Mouse (Mus musculus) heart, embryonic 10.5 days (tissue): ENCODE data around the gene Rdh16f2. TPM values are rescaled to one million over a fixed set of nuclear protein-coding genes. Genes with fewer than 3 reads are reported as not detected.
A peak's percentile ranks its signal among the peaks of the same experiment; 100 is the strongest.
"Not testable (repeated sequence)": the region's sequence is repeated elsewhere in the genome, so short reads cannot be mapped to it uniquely, and the experiment has no call there.

Source experiments
- DNase-seq: peaks from one replicate; pipeline ENCODE4 v3.0.0-alpha.2; 2017; ENCODE audit warnings: low spot score
- H3K27ac ChIP-seq: fragments of 300-500 bp; sonication (generic); 2 replicates; pipeline ENCODE4 v1.5.1; 2016; ENCODE audit warnings: mild to moderate bottlenecking
- H3K27me3 ChIP-seq: fragments of 300-500 bp; sonication (generic); 2 replicates; pipeline ENCODE4 v1.6.1; 2016; ENCODE audit warnings: mild to moderate bottlenecking; ENCODE audit not compliant: poor library complexity, insufficient read depth, severe bottlenecking
- H3K36me3 ChIP-seq: fragments of 300-500 bp; sonication (generic); 2 replicates; pipeline ENCODE4 v1.6.1; 2016; ENCODE audit warnings: mild to moderate bottlenecking, moderate library complexity
- H3K4me1 ChIP-seq: fragments of 300-500 bp; sonication (generic); 2 replicates; pipeline ENCODE4 v1.6.1; 2016; ENCODE audit warnings: mild to moderate bottlenecking
- H3K4me3 ChIP-seq: fragments of 300-500 bp; sonication (generic); 2 replicates; pipeline ENCODE4 v1.5.1; 2016; ENCODE audit warnings: mild to moderate bottlenecking, moderate library complexity
- H3K9me3 ChIP-seq: fragments of 300-500 bp; sonication (generic); 2 replicates; pipeline ENCODE4 v1.6.1; 2016; ENCODE audit warnings: mild to moderate bottlenecking, moderate library complexity
- WGBS: fragments of 180-500 bp; shearing (Covaris S2); methylation state at CpG from one replicate; pipeline ENCODE4 v1.1.7; 2016; 5-methylcytosine and 5-hydroxymethylcytosine counted together
- polyA plus RNA-seq: library from polyadenylated mRNA; unstranded; fragments of >200 nt; fragmentation: Nextera tagmentation; extraction: Ambion mirVana; gene quantifications from 2 replicates; pipeline ENCODE4 v1.2.1, GENCODE M21; 2016

Gene Rdh16f2
- polyA plus RNA-seq, 1 experiment from 2014 or later, result not detected

DNA sequence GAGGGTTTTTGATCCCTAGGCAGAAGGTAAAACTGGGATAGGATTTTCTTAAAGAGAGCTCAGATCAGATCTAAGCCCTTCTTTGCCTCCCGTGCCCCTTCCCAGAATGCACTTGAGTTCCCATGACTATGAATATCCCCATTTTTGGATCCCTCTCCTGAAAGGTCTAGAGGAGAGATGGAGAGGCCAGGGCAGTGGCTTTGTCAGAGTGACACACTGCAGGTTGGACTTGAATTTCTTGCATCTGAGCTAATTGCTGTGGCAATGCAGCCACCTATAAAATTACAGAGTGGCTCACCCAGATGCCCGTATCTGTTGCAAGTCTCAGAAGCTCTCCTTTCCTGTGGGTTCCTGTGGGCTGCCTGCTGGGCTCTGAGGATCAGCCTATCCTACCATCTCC is 31.9 kb downstream of the Rdh16f2 start, which contains the start of gene Sdr9c7:
Gene Sdr9c7, plus strand, starts transcription at position 301 of the 400 bp plus-strand sequence.
- WGBS, result 75% methylated on average over 2 of the region's 2 CpGs
- H3K27ac ChIP-seq, result no peak within 1 kb of the TSS
- no peaks in the 10 kb centered on the region for H3K36me3 ChIP-seq
- H3K4me1 ChIP-seq, result peaks cover 5% of the 10 kb centered on the region; the same call in 1 of the 2 replicates
- H3K27me3 ChIP-seq, result no peaks in the 10 kb centered on the region
- H3K4me3 ChIP-seq, result no peak within 1 kb of the TSS
- H3K9me3 ChIP-seq, result no peaks in the 10 kb centered on the region
- no peak for DNase-seq

DNA sequence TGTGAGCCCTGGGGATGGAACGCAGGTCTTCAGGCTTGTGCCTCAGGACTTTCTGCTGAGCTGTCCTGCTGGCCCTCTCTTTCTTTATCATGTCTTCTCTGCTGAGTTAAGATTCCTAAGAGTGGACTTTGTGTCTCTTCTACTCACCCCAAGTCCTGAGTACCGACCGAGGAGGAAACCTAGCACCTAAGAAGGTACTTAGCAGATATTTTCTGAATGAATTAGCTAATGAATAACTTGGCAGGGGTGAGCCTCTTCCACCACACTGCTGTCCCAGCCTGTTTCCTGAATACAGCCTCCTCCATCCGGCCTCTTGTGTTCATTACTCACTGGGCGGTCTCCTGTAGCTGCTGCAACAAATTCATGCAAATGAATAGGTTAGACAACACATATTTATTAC is 33.5 kb downstream of the Rdh16f2 start:
- Histone ChIP-seq H3K27me3 (no peaks in the 10 kb centered on the region), H3K36me3 (no peaks in the 10 kb centered on the region)
- 66% methylated on average over 5 of the region's 5 CpGs for WGBS

DNA sequence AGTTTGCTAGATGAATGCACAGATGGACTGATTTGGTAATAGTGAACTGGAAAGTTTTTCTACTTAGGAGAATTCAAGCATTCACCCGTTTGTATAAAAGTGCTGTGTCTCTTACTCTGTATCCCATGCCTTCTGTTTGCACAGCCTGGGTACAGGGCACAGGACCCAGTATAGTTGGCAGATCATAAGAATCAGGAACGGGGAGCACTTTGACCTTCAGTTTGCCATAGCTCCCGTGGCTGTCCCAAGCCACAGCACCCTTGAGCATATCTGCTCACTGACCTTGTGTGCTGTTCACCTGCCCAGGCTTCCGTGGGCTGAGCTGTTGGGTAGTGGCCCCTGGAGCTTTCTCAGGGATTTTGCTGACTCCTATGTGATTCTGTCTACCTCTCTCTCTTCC is 35.5 kb downstream of the Rdh16f2 start:
- H3K36me3 ChIP-seq, result no peaks in the 10 kb centered on the region
- H3K9me3 ChIP-seq, result no peaks in the 10 kb centered on the region
- DNase-seq, result no peak
- no peak overlapping the region for H3K4me3 ChIP-seq
- 74% methylated on average over 4 of the region's 4 CpGs for WGBS
- H3K27ac ChIP-seq, result no peak overlapping the region
- H3K27me3 ChIP-seq, result no peaks in the 10 kb centered on the region
- H3K4me1 ChIP-seq, result peaks cover 6% of the 10 kb centered on the region; the same call in 1 of the 2 replicates

More for the DNA sequence above, 33.5 kb downstream of the Rdh16f2 start:
- H3K9me3 ChIP-seq, result no peaks in the 10 kb centered on the region
- no peak for DNase-seq
- no peak overlapping the region for H3K27ac ChIP-seq
- peaks cover 1% of the 10 kb centered on the region; the same call in 1 of the 2 replicates for H3K4me1 ChIP-seq
- H3K4me3 ChIP-seq, result no peak overlapping the region

DNA sequence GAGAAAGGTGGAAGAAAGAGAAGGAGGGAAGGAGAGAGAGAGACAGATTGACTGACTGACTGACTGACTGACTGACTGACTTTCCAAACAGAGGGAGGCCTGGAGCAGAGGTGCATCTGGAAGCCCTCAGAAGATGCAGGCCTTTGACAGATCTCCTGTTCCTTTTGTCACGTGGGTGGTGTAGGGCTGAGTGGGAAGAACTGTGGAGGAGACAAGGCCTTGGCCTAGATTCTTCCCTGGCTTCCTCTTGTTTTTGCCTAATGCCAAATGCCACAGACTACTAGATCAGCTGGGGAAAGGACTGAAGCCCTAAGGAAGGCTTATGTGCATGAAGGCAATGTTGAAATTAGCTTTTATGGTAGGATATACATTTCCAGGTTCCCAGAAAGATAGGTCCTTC is 36.8 kb downstream of the Rdh16f2 start:
- peaks cover 6% of the 10 kb centered on the region; the same call in 1 of the 2 replicates for H3K4me1 ChIP-seq
- no peak overlapping the region for H3K4me3 ChIP-seq
- H3K27ac ChIP-seq, result no peak overlapping the region
- no peaks in the 10 kb centered on the region for H3K9me3 ChIP-seq
- H3K27me3 ChIP-seq, result no peaks in the 10 kb centered on the region
- no peak for DNase-seq
- no peaks in the 10 kb centered on the region for H3K36me3 ChIP-seq
- WGBS, result 38% methylated on average over 1 of the region's 1 CpGs

DNA sequence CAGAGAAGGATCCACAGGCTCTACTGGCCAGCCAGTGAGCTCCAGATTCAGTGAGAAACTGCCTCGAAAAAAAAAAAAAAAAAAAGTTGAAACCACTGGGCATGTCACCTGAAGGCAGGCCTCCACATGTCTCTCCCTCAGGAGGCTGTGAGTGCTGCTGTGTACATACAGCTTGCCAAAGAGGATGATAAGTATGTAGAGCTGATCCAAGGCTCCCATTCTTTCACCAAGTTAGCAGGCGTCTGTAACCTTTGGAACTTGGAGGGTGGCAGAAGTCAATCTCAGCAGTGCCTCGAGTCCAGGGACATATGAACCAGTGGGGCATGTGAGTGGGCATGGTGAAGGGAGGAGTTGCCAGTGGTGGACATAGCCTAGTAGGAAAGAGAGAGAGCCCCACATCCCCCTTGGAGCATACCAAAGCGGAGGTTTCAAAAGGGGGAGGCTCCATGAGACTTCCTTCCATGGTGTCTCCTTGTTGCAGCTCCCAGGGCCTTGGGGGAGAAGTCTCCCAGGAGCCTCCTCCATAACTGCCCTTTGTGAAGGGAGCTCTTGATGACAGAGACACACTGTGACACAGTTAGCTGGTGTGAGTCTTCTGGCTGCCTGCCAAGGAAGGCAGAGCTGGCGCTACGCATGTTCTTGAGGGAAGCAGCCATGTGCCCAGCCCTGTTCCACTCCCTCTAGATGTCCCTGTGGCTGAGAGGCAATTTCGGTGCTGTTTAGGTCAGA is 38.6 kb downstream of the Rdh16f2 start:
- Histone ChIP-seq H3K27ac (no peak overlapping the region), H3K4me1 (peaks cover 6% of the 10 kb centered on the region; the same call in 1 of the 2 replicates), H3K27me3 (no peaks in the 10 kb centered on the region), H3K9me3 (no peaks in the 10 kb centered on the region), H3K4me3 (no peak overlapping the region), H3K36me3 (no peaks in the 10 kb centered on the region)
- WGBS, result 68% methylated on average over 7 of the region's 7 CpGs
- no peak for DNase-seq

DNA sequence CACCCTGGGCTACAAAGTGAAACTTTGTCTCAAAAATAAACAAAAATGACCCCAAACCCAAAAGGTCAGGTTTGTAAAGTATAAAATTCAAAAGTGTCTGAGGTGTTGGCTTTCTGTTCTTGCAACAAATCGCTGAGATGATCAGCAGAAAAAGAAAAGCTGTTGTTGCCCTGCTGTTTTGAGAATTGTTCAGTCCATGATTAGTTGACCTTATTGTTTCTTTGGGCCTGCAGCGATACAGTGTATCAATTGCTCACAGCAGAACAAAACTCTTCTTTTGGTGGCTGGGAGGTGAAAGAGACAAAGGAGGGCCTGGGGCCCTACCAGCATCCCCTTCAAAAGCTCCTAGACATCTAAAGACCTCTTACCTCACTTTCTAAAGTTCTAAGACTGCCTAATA is 39.9 kb downstream of the Rdh16f2 start:
- 81% methylated on average over 2 of the region's 2 CpGs for WGBS
- DNase-seq, result no peak
- Histone ChIP-seq H3K9me3 (no peaks in the 10 kb centered on the region), H3K27me3 (no peaks in the 10 kb centered on the region), H3K4me1 (peaks cover 6% of the 10 kb centered on the region; the same call in 1 of the 2 replicates), H3K27ac (no peak overlapping the region), H3K36me3 (no peaks in the 10 kb centered on the region), H3K4me3 (no peak overlapping the region)

DNA sequence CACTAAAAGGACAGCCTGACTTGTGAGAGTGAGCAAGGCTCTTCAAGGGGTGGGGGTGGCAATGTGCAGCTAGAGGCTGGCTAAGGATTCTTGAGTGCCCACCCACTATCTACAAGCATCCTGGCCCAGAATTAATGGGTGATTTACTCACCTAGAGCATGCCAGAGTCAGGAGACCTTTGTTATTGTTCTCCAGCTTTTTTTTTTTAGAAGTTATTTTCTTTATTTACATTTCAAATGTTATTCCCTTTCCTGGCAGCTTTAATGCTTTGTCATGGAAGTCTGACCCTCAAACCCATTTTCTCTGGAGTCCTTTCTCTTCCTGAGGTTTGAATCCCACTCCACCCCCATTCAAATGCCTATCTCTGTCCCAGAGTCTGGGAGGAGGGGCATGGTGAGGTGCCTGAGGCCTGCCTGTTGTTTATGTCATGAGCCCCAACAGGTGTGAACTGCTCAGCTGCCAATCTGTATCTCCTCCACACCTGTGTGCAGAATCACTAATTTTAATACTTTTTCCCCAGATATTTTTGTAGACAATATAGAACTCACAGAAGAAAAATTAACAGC is 41.2 kb downstream of the Rdh16f2 start:
- Histone ChIP-seq H3K27ac (no peak overlapping the region), H3K4me1 (peaks cover 6% of the 10 kb centered on the region; the same call in 1 of the 2 replicates), H3K36me3 (no peaks in the 10 kb centered on the region), H3K27me3 (no peaks in the 10 kb centered on the region), H3K9me3 (no peaks in the 10 kb centered on the region), H3K4me3 (no peak overlapping the region)
- DNase-seq, result no peak

DNA sequence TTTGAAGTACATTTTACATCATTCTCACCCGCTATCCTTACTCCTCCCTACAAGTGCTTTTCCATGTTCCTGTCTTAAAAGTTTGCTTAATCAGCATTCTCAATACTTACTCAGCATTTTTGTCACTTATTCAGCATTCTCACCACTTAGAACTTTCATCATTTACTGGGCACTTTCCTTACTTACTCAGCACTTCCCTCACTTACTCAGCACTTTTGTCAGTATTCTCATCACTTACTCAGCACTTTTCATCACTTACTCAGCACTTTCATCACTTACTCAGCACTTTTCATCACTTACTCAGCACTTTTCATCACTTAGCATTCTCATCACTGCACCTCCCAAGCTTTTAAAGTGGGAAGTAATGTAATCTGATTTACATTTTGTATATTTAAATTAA is 49.3 kb downstream of the Rdh16f2 start:
- Histone ChIP-seq H3K4me1 (no peaks in the 10 kb centered on the region), H3K27me3 (no peaks in the 10 kb centered on the region), H3K27ac (no peak overlapping the region), H3K4me3 (no peak overlapping the region), H3K36me3 (no peaks in the 10 kb centered on the region), H3K9me3 (no peaks in the 10 kb centered on the region)
- DNase-seq, result no peak
- WGBS, result 75% methylated on average over 1 of the region's 1 CpGs

DNA sequence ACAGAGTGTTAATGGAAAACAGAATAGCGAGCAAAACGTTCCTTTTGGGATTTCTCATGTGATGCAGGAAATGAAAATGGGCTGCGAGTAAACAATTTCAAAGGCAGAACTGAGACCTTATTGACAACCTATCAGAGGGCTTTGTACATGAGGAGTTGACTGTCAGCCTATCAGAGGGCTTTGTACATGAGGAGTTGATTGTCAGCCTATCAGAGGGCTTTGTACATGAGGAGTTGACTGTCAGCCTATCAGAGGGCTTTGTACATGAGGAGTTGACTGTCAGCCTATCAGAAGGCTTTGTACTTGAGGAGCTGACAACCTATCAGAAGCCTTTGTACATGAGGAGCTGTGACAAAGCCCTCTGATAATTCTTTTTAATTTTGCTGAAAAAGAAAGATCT is 50.9 kb downstream of the Rdh16f2 start:
- H3K4me1 ChIP-seq, DNase-seq, H3K27ac ChIP-seq, H3K9me3 ChIP-seq, H3K27me3 ChIP-seq, H3K4me3 ChIP-seq, H3K36me3 ChIP-seq: not testable (repeated sequence)
- WGBS, result 78% methylated on average over 3 of the region's 3 CpGs

DNA sequence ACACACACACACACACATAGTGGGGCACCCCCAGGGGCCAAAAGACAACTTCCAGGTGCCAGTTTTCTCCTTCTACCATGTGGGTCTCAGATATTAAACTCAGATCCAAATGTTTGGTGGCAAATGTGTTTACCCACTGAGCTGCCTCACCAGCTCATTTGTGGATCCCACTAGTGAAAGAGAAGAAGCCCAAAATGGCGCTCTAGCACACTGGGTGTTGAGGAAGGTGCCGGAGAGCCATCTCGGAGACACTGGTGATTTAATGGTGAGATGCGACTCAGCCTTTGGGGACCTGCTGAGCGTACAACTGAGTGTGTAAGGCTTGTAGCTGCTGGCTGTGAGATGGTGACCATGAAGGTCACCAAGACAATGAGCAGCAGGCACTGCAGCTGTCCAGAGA is 51.4 kb downstream of the Rdh16f2 start:
- WGBS, result 90% methylated on average over 5 of the region's 5 CpGs
- Histone ChIP-seq H3K36me3 (no peaks in the 10 kb centered on the region), H3K4me1 (no peaks in the 10 kb centered on the region), H3K4me3 (no peak overlapping the region), H3K9me3 (no peaks in the 10 kb centered on the region), H3K27ac (no peak overlapping the region), H3K27me3 (no peaks in the 10 kb centered on the region)
- DNase-seq, result peak; percentile 72

DNA sequence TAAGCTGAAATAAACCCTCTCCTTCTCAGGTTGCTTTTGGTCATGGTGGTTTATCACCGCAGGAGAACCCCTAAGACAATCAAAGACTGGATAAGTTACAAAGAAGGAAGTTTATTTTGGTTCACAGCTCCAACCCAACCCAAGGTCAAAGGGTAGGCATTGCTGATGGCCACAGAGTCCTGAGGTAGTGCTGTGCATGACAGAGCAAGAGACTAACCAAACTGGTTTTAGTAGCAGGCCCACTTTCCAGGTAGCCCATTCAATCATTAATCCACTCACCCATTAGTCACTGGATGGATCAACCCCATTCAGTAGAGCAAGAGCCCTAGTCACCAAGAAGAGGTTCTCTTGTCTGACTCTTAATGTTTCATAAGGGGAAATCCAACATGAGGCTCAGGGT is 56.0 kb downstream of the Rdh16f2 start:
- H3K4me1 ChIP-seq, result no peaks in the 10 kb centered on the region; the same call in 1 of the 2 replicates
- no peak overlapping the region for H3K27ac ChIP-seq
- H3K9me3 ChIP-seq, result no peaks in the 10 kb centered on the region
- WGBS, result 71% methylated on average over 1 of the region's 1 CpGs
- DNase-seq, result peak; percentile 61
- H3K4me3 ChIP-seq, result no peak overlapping the region
- no peaks in the 10 kb centered on the region for H3K36me3 ChIP-seq
- H3K27me3 ChIP-seq, result no peaks in the 10 kb centered on the region

DNA sequence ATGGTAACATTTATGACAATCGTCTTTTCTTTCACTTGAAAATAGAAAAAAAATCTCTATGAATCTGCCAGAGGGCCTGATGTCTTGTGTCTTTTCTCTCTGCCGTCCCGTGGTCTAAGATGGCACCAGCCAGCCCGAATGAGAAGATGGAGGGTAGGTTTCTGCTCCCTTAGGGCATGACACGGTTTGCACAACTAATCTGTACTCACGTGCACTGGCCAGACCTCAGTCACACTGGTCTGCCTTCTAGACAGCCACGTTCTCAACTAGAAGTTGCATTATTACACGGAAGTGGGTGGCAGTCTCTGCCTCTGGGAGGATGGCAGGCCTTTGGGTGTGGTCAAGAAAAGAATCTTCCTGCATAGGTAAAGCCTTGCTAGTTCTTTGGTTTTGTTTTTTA is 56.8 kb downstream of the Rdh16f2 start:
- Histone ChIP-seq H3K36me3 (no peaks in the 10 kb centered on the region), H3K4me1 (no peaks in the 10 kb centered on the region; the same call in 1 of the 2 replicates), H3K27me3 (no peaks in the 10 kb centered on the region), H3K9me3 (no peaks in the 10 kb centered on the region), H3K4me3 (no peak overlapping the region), H3K27ac (no peak overlapping the region)
- DNase-seq, result peak; percentile 47
- 84% methylated on average over 8 of the region's 8 CpGs for WGBS

DNA sequence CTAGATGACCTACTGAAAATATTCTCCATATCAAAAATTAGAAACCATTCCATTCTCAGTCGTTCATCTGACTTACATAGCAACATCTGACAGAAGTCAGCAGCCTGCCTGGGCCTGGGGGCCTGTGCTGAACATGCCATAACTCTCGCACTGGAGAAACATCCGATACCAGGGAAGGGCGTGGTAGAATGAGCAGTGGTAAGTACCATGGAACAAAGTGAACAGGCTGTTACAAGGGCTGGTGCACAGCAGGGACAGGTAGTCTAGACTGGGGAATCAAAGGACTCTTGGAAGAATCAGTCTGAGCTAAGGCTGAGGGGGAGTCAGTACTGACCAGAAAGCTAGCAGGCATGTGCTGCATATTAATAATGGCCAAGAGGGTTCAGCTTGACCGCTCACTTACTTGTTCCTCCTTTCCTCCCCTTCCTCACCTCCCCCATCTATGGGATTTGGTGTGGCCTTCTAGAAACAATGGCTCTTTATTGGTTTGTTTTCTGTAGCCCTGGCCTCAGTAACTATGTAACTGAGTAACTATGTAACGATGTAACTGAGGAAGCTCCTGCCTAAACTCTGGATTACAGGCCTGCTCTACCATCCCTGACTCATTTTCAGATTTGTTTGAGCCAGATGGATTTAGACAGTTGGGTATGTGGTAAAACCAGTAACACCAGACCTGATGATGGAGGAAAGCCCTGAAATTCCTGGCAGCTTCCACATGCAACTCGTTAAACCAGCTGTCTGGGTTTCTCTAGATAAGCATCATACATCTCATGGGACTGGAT is 58.5 kb downstream of the Rdh16f2 start:
- H3K9me3 ChIP-seq, result no peaks in the 10 kb centered on the region
- H3K4me1 ChIP-seq, result no peaks in the 10 kb centered on the region; the same call in 1 of the 2 replicates
- no peaks in the 10 kb centered on the region for H3K27me3 ChIP-seq
- H3K36me3 ChIP-seq, result no peaks in the 10 kb centered on the region
- no peak overlapping the region for H3K4me3 ChIP-seq
- WGBS, result 72% methylated on average over 7 of the region's 7 CpGs
- peak; percentile 54 for DNase-seq
- H3K27ac ChIP-seq, result no peak overlapping the region
